Mouse (Mus musculus): ENCODE measurements at regions not wholly inside any gene's neighbourhood (a gene's known extent, or its start where the extent isn't known, plus 50 kb on each side); places are given as distances from the start of the nearest gene placed in this dataset.
A peak's percentile ranks its signal among the peaks of the same experiment; 100 is the strongest.
"Not testable (repeated sequence)": the region's sequence is repeated elsewhere in the genome, so short reads cannot be mapped to it uniquely, and the experiment has no call there.

- no peaks in the 10 kb centered on the region for H3K4me1 ChIP-seq (replicated peaks)
- WGBS: 34% methylated on average over 2 of the region's 2 CpGs
- no peaks in the 10 kb centered on the region for H3K9me3 ChIP-seq
- H3K27me3 ChIP-seq: no peaks in the 10 kb centered on the region
- no peak overlapping the region for H3K4me2 ChIP-seq
- H3K9ac ChIP-seq: no peak overlapping the region
- H3K27ac ChIP-seq (replicated peaks): no peak overlapping the region
- no peaks in the 10 kb centered on the region for H3K36me3 ChIP-seq
- no peak overlapping the region for H3K4me3 ChIP-seq
- ATAC-seq (ENCODE audit: low read depth): peak; percentile 63; the same call in 1 of the 2 replicates
Measured at GRCm38 (mm10) chr14:87215099-87215498, 74.1 kb upstream of the Diaph3 start.

DNA sequence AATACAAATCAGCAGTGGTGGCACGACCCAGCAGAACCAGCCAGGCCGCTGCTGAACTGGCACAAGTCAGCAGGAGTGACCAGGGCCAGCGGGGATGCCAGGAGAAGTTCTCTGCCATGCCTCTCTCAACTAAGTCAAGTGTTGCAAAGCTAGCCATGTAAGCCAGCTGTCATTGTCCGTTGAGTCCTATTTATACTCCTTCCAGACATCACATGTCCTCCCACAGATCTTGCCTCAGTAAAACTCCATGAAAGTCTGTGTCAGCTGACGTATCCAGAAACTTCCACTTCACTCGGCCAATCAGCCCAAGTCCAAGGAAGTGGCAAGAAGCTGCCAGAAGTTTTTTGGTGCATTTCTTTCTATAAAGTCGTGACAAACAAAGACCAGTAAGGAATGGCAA is 76.0 kb upstream of the Diaph3 start:
- H3K9me3 ChIP-seq: no peaks in the 10 kb centered on the region
- no peaks in the 10 kb centered on the region for H3K4me1 ChIP-seq (replicated peaks)
- no peaks in the 10 kb centered on the region for H3K36me3 ChIP-seq
- 81% methylated on average over 7 of the region's 7 CpGs for WGBS
- no peaks in the 10 kb centered on the region for H3K27me3 ChIP-seq
- ATAC-seq (ENCODE audit: low read depth): no peak
- no peak overlapping the region for H3K27ac ChIP-seq (replicated peaks)
- H3K4me2 ChIP-seq: no peak overlapping the region
- H3K4me3 ChIP-seq: no peak overlapping the region
- no peak overlapping the region for H3K9ac ChIP-seq

DNA sequence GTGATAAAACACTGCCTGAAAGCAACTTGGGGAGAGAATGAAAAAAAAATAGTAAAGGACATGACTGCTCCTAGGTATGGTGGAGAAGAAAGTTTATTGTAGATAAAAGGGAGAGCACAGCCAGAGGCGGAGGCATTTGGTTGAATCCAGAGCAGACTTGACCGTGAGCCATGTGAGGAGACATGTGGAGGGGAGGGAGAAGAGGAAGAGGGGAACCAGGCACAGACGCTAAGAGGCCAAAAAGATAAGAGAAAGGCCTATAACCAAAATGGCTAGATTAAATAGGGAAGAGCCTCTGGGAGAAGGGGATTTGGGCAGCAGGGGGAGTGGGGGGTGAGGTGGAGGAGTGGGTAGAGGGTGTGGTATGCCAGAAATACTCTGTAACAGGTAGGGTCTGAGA is 78.9 kb upstream of the Diaph3 start:
- no peaks in the 10 kb centered on the region for H3K9me3 ChIP-seq
- H3K4me1 ChIP-seq (replicated peaks): no peaks in the 10 kb centered on the region
- no peak overlapping the region for H3K4me2 ChIP-seq
- 93% methylated on average over 3 of the region's 3 CpGs for WGBS
- H3K27me3 ChIP-seq: no peaks in the 10 kb centered on the region
- no peak overlapping the region for H3K9ac ChIP-seq
- no peak overlapping the region for H3K27ac ChIP-seq (replicated peaks)
- no peak for ATAC-seq (ENCODE audit: low read depth)
- H3K36me3 ChIP-seq: no peaks in the 10 kb centered on the region
- no peak overlapping the region for H3K4me3 ChIP-seq

DNA sequence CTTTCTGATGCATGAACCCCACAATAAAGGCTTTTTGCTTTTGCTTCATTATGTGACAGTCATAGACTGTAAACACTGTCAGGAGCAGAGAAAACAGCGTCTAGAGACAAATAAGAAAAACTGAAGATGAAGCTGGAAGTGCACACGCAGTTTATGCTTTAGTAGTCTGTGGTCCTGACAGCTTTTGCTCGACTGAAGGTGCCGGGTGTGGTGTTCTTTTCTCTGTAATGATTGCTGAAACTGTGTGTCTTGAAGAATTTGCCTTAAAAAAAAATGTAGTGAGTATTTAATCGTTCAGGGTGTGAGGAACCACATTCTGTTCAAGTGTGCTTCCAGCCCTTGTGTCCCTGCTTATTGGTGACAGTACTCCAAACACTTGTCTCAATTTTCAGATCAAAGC is 83.8 kb upstream of the Diaph3 start:
- H3K4me2 ChIP-seq: no peak overlapping the region
- no peak for ATAC-seq (ENCODE audit: low read depth)
- WGBS: 86% methylated on average over 5 of the region's 5 CpGs

DNA sequence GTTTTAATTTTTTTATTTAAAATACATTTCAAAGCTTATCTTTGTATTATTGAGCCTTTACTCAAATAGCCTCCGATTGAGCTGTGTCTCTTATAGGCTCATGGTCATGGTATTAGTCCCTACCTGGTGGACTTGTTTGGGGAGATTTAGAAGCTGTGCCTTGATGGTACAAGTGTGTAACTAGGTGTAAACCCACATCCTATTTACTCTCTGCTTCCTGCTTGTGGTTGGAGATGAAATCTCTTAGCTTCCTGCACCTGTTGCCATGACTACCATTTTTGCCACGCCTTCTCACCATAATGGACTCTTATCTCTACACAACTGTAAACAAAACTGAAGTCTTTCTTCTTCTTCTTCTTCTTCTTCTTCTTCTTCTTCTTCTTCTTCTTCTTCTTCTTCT is 108.2 kb upstream of the Diaph3 start:
- Histone ChIP-seq H3K4me1 (replicated peaks) (no peaks in the 10 kb centered on the region), H3K36me3 (no peaks in the 10 kb centered on the region), H3K9me3 (no peaks in the 10 kb centered on the region), H3K27ac (replicated peaks) (no peak overlapping the region), H3K9ac (no peak overlapping the region), H3K4me3 (no peak overlapping the region), H3K27me3 (no peaks in the 10 kb centered on the region), H3K4me2 (no peak overlapping the region)
- ATAC-seq (ENCODE audit: low read depth): no peak
- WGBS: 85% methylated on average over 2 of the region's 2 CpGs

More for the DNA sequence above, 83.8 kb upstream of the Diaph3 start:
- Histone ChIP-seq H3K4me3 (no peak overlapping the region), H3K27me3 (no peaks in the 10 kb centered on the region), H3K36me3 (no peaks in the 10 kb centered on the region), H3K4me1 (replicated peaks) (no peaks in the 10 kb centered on the region), H3K9ac (no peak overlapping the region), H3K27ac (replicated peaks) (no peak overlapping the region), H3K9me3 (peaks cover 5% of the 10 kb centered on the region; the same call in 1 of the 2 replicates)

- ATAC-seq (ENCODE audit: low read depth): no peak
- no peak overlapping the region for H3K4me2 ChIP-seq
- H3K36me3 ChIP-seq: no peaks in the 10 kb centered on the region
- no peak overlapping the region for H3K9ac ChIP-seq
- no peaks in the 10 kb centered on the region for H3K4me1 ChIP-seq (replicated peaks)
- no peak overlapping the region for H3K4me3 ChIP-seq
- H3K27me3 ChIP-seq: no peaks in the 10 kb centered on the region
- WGBS: 80% methylated on average over 5 of the region's 5 CpGs
- H3K27ac ChIP-seq (replicated peaks): no peak overlapping the region
- H3K9me3 ChIP-seq: no peaks in the 10 kb centered on the region
Measured at GRCm38 (mm10) chr14:87255484-87256208, 114.6 kb upstream of the Diaph3 start.

GRCm38 (mm10) chr14:87261726-87262125 is 120.7 kb upstream of the Diaph3 start:
- H3K27me3 ChIP-seq: no peaks in the 10 kb centered on the region
- no peak overlapping the region for H3K4me2 ChIP-seq
- H3K4me1 ChIP-seq (replicated peaks): no peaks in the 10 kb centered on the region; the same call in 1 of the 2 replicates
- ATAC-seq (ENCODE audit: low read depth): no peak
- no peak overlapping the region for H3K9ac ChIP-seq
- H3K9me3 ChIP-seq: no peaks in the 10 kb centered on the region
- H3K36me3 ChIP-seq: no peaks in the 10 kb centered on the region
- no peak overlapping the region for H3K4me3 ChIP-seq
- H3K27ac ChIP-seq (replicated peaks): no peak overlapping the region
- 60% methylated on average over 5 of the region's 5 CpGs for WGBS

DNA sequence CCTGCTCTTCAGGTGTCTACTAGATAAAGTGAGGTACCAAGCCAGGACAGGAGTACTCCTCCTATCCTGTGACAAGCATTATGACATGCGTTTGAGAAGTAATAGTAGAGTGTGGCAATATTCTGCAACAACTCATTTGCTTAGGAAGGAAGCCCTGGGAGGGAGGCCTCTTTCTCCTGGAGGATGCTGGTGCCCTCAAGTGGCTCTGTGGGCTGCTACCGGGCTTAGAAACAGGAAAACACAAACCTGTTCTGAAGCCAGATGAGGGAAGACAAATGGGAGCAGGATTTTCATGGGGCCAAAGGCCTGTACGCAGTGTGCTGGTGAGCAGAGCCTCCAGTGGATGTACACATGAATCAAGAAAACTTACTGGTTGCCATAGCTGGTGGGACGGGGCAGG is 123.8 kb upstream of the Diaph3 start:
- WGBS: 81% methylated on average over 4 of the region's 4 CpGs
- no peak for ATAC-seq (ENCODE audit: low read depth)
- H3K36me3 ChIP-seq: no peaks in the 10 kb centered on the region
- no peaks in the 10 kb centered on the region for H3K27me3 ChIP-seq
- H3K9ac ChIP-seq: no peak overlapping the region
- H3K4me3 ChIP-seq: no peak overlapping the region
- H3K27ac ChIP-seq (replicated peaks): no peak overlapping the region
- H3K4me2 ChIP-seq: no peak overlapping the region
- no peaks in the 10 kb centered on the region; the same call in 1 of the 2 replicates for H3K4me1 ChIP-seq (replicated peaks)
- no peaks in the 10 kb centered on the region for H3K9me3 ChIP-seq

DNA sequence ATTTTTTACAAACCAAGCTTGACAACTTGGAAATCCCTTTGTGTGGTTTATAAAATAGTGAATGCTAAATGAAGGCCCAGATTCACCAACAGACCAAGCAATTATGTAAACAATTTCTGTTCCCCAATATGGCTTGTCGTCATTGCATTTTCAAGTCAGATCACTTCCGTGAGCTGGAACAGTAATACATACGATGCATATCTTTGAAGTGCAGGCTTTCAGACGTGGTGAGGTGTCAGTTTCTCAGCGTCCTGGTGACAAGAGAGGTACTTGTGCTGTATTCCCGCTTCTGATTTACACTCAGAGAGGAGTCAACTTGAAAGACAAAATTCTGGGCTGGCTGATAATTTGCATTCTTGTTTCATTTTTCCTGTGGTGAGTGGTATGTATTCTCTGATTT is 125.3 kb upstream of the Diaph3 start:
- no peak overlapping the region for H3K9ac ChIP-seq

GRCm38 (mm10) chr14:87289266-87289665 is 127.2 kb upstream of the Tdrd3 start:
- H3K4me3 ChIP-seq; H3K27ac ChIP-seq (replicated peaks); H3K27me3 ChIP-seq; H3K4me1 ChIP-seq (replicated peaks); H3K36me3 ChIP-seq; H3K9ac ChIP-seq; ATAC-seq (ENCODE audit: low read depth); H3K4me2 ChIP-seq; H3K9me3 ChIP-seq: not testable (repeated sequence)
- 97% methylated on average over 8 of the region's 8 CpGs for WGBS

More for the DNA sequence above, 125.3 kb upstream of the Diaph3 start:
- H3K4me1 ChIP-seq (replicated peaks): no peaks in the 10 kb centered on the region; the same call in 1 of the 2 replicates
- no peaks in the 10 kb centered on the region for H3K36me3 ChIP-seq
- no peak overlapping the region for H3K4me3 ChIP-seq
- H3K9me3 ChIP-seq: no peaks in the 10 kb centered on the region
- H3K27ac ChIP-seq (replicated peaks): no peak overlapping the region
- no peak overlapping the region for H3K4me2 ChIP-seq
- no peak for ATAC-seq (ENCODE audit: low read depth)
- 51% methylated on average over 6 of the region's 6 CpGs for WGBS
- H3K27me3 ChIP-seq: no peaks in the 10 kb centered on the region

- Histone ChIP-seq H3K4me2 (no peak overlapping the region), H3K36me3 (no peaks in the 10 kb centered on the region), H3K4me3 (no peak overlapping the region), H3K27ac (replicated peaks) (no peak overlapping the region), H3K9ac (no peak overlapping the region), H3K27me3 (no peaks in the 10 kb centered on the region), H3K9me3 (no peaks in the 10 kb centered on the region), H3K4me1 (replicated peaks) (no peaks in the 10 kb centered on the region)
- WGBS: 87% methylated on average over 4 of the region's 4 CpGs
- ATAC-seq (ENCODE audit: low read depth): no peak
Measured at GRCm38 (mm10) chr14:87289708-87290243, 126.7 kb upstream of the Tdrd3 start.

DNA sequence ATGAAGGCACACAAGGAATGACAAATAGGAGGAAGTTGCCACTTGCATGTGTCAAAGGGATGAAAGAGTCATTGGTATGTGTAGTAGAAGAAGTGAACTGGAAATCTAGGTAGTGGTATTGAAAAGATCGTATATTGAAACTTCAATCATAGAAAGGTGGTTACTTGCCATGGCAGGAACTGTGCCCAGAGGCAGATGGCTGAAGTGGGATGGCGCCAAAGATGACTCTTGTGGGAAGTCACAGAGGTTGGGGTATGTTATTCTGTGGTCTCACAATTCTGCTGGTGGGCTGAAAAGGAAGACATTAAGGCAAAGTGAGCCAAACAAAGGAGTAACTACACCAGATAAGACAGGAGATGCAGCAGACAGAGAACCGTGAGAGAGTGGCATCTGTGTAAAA is 121.2 kb upstream of the Tdrd3 start:
- Histone ChIP-seq H3K9ac (no peak overlapping the region), H3K27ac (replicated peaks) (no peak overlapping the region), H3K4me2 (no peak overlapping the region), H3K27me3 (no peaks in the 10 kb centered on the region), H3K4me3 (no peak overlapping the region), H3K9me3 (no peaks in the 10 kb centered on the region), H3K36me3 (no peaks in the 10 kb centered on the region), H3K4me1 (replicated peaks) (no peaks in the 10 kb centered on the region)
- WGBS: 88% methylated on average over 3 of the region's 3 CpGs
- no peak for ATAC-seq (ENCODE audit: low read depth)

DNA sequence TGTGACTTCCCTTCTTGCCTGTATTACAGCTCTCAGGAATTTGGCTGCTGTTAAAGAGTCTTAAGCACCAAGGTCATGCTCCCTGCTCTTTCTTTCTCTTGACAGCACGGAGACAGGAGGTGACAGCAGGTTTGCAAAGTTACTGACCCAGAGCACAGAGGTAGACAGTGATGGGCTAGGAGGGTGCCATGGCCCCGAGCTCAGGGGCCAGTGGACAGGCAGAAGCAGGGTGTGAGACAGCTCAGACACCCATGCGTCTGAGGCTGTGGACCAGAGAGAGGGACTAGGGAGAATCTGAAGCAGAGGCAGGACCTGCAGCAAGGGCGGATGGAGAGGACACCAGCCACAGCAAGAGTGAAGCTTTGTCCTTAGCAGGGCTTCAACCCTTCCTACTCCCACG is 119.3 kb upstream of the Tdrd3 start:
- no peak overlapping the region for H3K27ac ChIP-seq (replicated peaks)
- H3K27me3 ChIP-seq: no peaks in the 10 kb centered on the region
- H3K4me3 ChIP-seq: no peak overlapping the region
- H3K4me1 ChIP-seq (replicated peaks): no peaks in the 10 kb centered on the region
- 54% methylated on average over 5 of the region's 5 CpGs for WGBS
- H3K4me2 ChIP-seq: no peak overlapping the region
- H3K9me3 ChIP-seq: no peaks in the 10 kb centered on the region
- no peaks in the 10 kb centered on the region for H3K36me3 ChIP-seq
- no peak for ATAC-seq (ENCODE audit: low read depth)
- H3K9ac ChIP-seq: no peak overlapping the region

Data from neural tube, embryonic 13.5 days (tissue).